Mouse (Mus musculus): ENCODE measurements at regions not wholly inside any gene's neighbourhood (a gene's known extent, or its start where the extent isn't known, plus 50 kb on each side); places are given as distances from the start of the nearest gene placed in this dataset.

GRCm38 (mm10) chr13:84626397-84626796 is 404.3 kb downstream of the Tmem161b start:
- TF ChIP-seq CHD2 (IDR thresholded peaks at IDR 0.05; ENCODE audit: low read depth, low read length) (no peak), ZNF384 (IDR thresholded peaks at IDR 0.05; ENCODE audit: low read depth, low read length) (no peak), HCFC1 (IDR thresholded peaks at IDR 0.05; ENCODE audit: borderline replicate concordance, insufficient read depth, low read length) (no peak)

Data from ES-E14 (cell line).